Mouse (Mus musculus): ENCODE results near the gene Acsm2. TPM values are rescaled to one million over a fixed set of nuclear protein-coding genes. Genes with fewer than 3 reads are reported as not detected.

Acsm2 gene
- not detected in 2 replicates for polyA plus RNA-seq (2014; fragmentation: Nextera tagmentation; extraction: Ambion mirVana)

DNA sequence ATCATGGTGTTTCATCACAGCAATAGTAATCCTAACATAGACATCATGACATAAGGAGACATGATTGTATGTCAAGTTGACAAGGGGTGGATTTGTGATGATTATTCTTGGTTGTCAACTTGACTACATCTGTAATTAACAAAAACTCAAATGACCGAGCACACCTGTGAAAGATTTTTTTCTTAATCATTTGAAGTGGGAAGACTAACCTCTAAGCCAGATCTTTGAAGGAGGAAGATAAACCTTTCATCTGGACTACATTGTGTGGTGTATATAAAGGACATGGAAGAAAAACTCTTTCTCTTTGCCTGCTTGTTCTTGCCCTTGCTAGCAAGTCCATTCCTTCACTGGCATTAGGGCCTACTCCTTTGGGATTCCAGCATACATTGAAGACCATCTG, at the start of gene Acsm2:
Gene Acsm2, plus strand, starts transcription at position 301 of the 400 bp plus-strand sequence.
- Histone ChIP-seq H3K27me3 (ENCODE audit: control insufficient read depth, insufficient read depth, low read length) (no peaks in the 10 kb centered on the region), H3K4me3 (ENCODE audit: low read depth, low read length) (no peak within 1 kb of the TSS), H3K4me1 (replicated peaks; ENCODE audit: control insufficient read depth, insufficient read depth, low read length) (no peaks in the 10 kb centered on the region), H3K36me3 (ENCODE audit: control insufficient read depth, insufficient read depth, low read length) (no peaks in the 10 kb centered on the region), H3K4me2 (ENCODE audit: low read depth, low read length, severe bottlenecking) (no peak within 1 kb of the TSS), H3K27ac (ENCODE audit: low read depth, low read length) (no peak within 1 kb of the TSS), H3K9me3 (ENCODE audit: control insufficient read depth, low read length) (no peaks in the 10 kb centered on the region), H3K9ac (ENCODE audit: low read length) (no peak within 1 kb of the TSS)
- ATAC-seq (replicated peaks; ENCODE audit: low FRiP score) (no peak), DNase-seq (ENCODE audit: low spot score) (no peak)
- 100% methylated on average over 1 of the region's 1 CpGs for WGBS

DNA sequence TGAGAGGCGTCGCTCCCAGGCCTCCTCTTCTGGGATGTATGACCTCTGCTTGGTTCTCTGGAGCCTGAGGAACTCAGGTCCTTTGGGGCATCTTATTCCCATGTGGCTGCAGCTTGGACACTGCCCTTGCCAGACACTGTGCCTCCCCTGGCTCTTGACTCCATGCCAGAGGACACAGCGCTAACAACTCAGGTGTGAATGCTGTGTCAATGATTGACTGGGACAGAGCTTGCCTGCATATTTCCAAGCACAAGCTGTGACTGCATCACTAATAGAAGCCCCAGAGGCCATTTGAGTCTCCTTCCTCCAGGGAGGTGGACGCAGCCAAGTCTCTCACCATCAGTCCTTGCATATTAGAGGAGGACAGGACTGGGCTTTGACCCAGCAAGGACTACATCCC, 43.0 kb upstream of the Acsm2 start:
- WGBS = 95% methylated on average over 4 of the region's 4 CpGs
- H3K4me2 ChIP-seq (ENCODE audit: low read depth, low read length, severe bottlenecking) = no peak overlapping the region
- H3K9ac ChIP-seq (ENCODE audit: low read length) = no peak overlapping the region
- ATAC-seq (replicated peaks; ENCODE audit: low FRiP score) = no peak
- DNase-seq (ENCODE audit: low spot score) = no peak
- no peak overlapping the region for H3K4me3 ChIP-seq (ENCODE audit: low read depth, low read length)
- no peaks in the 10 kb centered on the region for H3K36me3 ChIP-seq (ENCODE audit: control insufficient read depth, insufficient read depth, low read length)
- H3K27me3 ChIP-seq (ENCODE audit: control insufficient read depth, insufficient read depth, low read length) = no peaks in the 10 kb centered on the region
- no peaks in the 10 kb centered on the region for H3K9me3 ChIP-seq (ENCODE audit: control insufficient read depth, low read length)
- H3K27ac ChIP-seq (ENCODE audit: low read depth, low read length) = no peak overlapping the region
- no peaks in the 10 kb centered on the region for H3K4me1 ChIP-seq (replicated peaks; ENCODE audit: control insufficient read depth, insufficient read depth, low read length)

DNA sequence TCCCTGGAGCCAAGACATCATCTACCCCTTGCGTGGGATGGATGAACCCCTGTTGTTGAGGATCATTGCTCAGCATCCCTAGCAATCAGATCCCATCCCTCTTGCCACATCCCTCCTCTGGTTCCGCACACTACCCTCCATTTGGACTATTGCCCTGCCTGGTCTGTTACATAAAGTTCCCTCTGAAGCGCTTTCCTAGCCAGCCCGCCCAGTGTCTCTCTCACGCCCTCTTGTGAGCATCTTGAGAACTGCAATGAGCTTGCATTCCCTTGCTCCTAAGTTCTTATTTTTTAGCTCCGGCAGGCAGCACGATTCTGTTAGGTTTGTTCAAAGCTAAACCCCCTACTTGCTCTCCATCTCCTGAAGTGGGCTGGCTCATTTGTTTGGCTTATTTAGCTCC, 41.1 kb upstream of the Acsm2 start:
- Histone ChIP-seq H3K9me3 (ENCODE audit: control insufficient read depth, low read length) (no peaks in the 10 kb centered on the region), H3K36me3 (ENCODE audit: control insufficient read depth, insufficient read depth, low read length) (no peaks in the 10 kb centered on the region), H3K27ac (ENCODE audit: low read depth, low read length) (no peak overlapping the region), H3K4me1 (replicated peaks; ENCODE audit: control insufficient read depth, insufficient read depth, low read length) (no peaks in the 10 kb centered on the region), H3K4me3 (ENCODE audit: low read depth, low read length) (no peak overlapping the region), H3K9ac (ENCODE audit: low read length) (no peak overlapping the region), H3K4me2 (ENCODE audit: low read depth, low read length, severe bottlenecking) (no peak overlapping the region), H3K27me3 (ENCODE audit: control insufficient read depth, insufficient read depth, low read length) (no peaks in the 10 kb centered on the region)
- ATAC-seq (replicated peaks; ENCODE audit: low FRiP score) (no peak), DNase-seq (ENCODE audit: low spot score) (peak; percentile 72)
- 29% methylated on average over 7 of the region's 7 CpGs for WGBS

DNA sequence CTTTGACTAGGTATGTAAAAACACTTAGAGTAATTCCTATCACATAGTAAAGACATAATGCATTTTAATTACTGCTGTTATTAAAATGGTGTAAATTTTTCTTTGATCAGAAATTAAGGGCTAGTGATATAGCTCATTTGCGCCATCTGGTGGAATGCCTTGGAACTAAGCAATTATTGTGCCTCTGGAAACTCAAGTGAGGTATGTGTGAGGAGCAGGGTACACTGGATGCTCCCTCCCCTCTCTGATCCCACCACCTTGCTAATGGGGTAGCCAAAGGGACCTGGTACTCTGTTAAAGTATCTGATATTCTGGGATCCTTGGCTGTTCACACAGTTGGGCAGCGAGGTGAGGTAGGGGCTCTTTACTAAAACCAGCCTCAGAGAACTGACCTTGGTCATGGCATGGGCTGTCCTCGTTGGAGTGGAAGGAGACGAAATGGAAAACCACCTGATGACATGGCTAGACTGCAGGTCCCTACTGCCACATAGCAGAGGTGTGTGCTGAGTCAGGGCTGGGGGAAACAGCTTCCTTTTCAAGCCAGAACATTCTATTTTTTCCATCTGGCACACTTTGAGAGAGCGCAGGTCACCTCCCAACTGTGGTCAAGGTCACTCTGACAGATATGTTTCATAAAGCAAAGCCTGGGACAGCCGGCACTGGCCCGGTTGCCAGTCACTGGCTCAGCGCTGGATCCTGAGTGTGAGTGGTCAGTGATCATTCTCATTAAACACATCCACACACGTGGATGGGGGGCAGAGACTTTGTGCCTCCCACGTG, 38.5 kb upstream of the Acsm2 start:
- WGBS = 69% methylated on average over 10 of the region's 10 CpGs
- Histone ChIP-seq H3K4me1 (replicated peaks; ENCODE audit: control insufficient read depth, insufficient read depth, low read length) (no peaks in the 10 kb centered on the region), H3K27ac (ENCODE audit: low read depth, low read length) (no peak overlapping the region), H3K36me3 (ENCODE audit: control insufficient read depth, insufficient read depth, low read length) (no peaks in the 10 kb centered on the region), H3K4me2 (ENCODE audit: low read depth, low read length, severe bottlenecking) (no peak overlapping the region), H3K27me3 (ENCODE audit: control insufficient read depth, insufficient read depth, low read length) (no peaks in the 10 kb centered on the region), H3K9ac (ENCODE audit: low read length) (no peak overlapping the region), H3K9me3 (ENCODE audit: control insufficient read depth, low read length) (no peaks in the 10 kb centered on the region), H3K4me3 (ENCODE audit: low read depth, low read length) (no peak overlapping the region)
- peak; percentile 59; the same call in 1 of the 2 replicates for ATAC-seq (replicated peaks; ENCODE audit: low FRiP score)
- peak; percentile 70 for DNase-seq (ENCODE audit: low spot score)

DNA sequence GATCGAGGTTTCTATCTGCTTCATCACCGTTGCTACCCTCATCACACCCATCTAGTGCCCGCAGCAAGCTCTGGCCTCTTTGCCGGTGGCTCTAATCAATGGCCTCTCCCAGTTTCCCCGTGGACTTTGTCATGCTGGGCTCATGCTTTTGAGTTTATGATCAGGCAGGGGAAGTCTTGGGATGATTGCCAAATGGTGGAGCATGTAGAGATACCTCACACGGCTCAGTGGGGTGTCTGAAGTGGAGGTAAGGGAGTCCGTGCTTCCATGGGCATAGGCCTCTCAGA, 37.9 kb upstream of the Acsm2 start:
- Histone ChIP-seq H3K4me2 (ENCODE audit: low read depth, low read length, severe bottlenecking) (no peak overlapping the region), H3K36me3 (ENCODE audit: control insufficient read depth, insufficient read depth, low read length) (no peaks in the 10 kb centered on the region), H3K4me3 (ENCODE audit: low read depth, low read length) (no peak overlapping the region), H3K27me3 (ENCODE audit: control insufficient read depth, insufficient read depth, low read length) (no peaks in the 10 kb centered on the region), H3K9me3 (ENCODE audit: control insufficient read depth, low read length) (no peaks in the 10 kb centered on the region), H3K4me1 (replicated peaks; ENCODE audit: control insufficient read depth, insufficient read depth, low read length) (no peaks in the 10 kb centered on the region), H3K9ac (ENCODE audit: low read length) (no peak overlapping the region), H3K27ac (ENCODE audit: low read depth, low read length) (no peak overlapping the region)
- ATAC-seq (replicated peaks; ENCODE audit: low FRiP score) = no peak
- DNase-seq (ENCODE audit: low spot score) = no peak
- 86% methylated on average over 7 of the region's 7 CpGs for WGBS

DNA sequence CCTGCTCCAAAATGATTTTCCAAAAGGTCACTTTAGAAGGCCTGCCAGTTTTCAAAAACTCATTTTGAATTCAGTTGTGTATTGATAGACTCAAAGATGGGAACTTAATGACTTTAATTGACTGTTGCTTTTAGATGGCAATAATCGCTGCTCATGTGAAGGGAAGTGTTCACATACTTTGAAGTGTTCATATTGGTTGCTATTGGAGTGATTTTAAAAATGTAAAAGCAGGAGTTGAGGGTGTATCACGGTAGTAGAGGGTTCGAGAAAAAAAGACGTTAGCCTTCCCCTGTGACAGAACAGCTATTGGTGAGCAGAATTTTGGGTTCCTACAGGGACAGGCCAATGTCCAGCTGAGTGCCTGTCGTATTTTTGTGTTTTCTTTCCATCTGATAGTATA, 35.0 kb upstream of the Acsm2 start, which contains the start of gene Acsm5:
Gene Acsm5, plus strand, starts transcription at position 301 of the 400 bp plus-strand sequence.
- 77% methylated on average over 5 of the region's 5 CpGs for WGBS
- H3K9me3 ChIP-seq (ENCODE audit: control insufficient read depth, low read length) = no peaks in the 10 kb centered on the region

DNA sequence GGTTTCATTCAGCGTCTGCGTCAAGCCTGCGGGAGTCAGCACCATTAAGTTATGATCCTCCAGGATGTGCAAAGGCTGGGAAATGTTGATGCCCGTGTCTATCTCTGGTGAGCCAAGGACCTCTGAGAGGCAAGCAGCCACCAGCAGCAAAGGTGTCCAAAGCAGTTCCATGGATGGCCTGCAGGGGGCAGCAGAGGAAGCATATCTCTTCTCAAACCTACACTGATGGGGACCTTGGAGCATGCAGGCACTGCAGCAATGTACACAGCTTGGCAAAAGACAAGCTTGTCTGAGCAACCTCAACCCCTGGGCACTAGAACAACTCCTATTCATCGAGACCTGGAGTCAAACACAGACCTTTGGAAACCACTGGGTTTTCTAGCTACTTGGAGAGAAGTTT, 34.5 kb upstream of the Acsm2 start:
- peak; percentile 81 for DNase-seq (ENCODE audit: low spot score)
- Histone ChIP-seq H3K4me1 (replicated peaks; ENCODE audit: control insufficient read depth, insufficient read depth, low read length) (no peaks in the 10 kb centered on the region), H3K9me3 (ENCODE audit: control insufficient read depth, low read length) (no peaks in the 10 kb centered on the region), H3K27me3 (ENCODE audit: control insufficient read depth, insufficient read depth, low read length) (no peaks in the 10 kb centered on the region), H3K9ac (ENCODE audit: low read length) (no peak overlapping the region), H3K27ac (ENCODE audit: low read depth, low read length) (no peak overlapping the region), H3K36me3 (ENCODE audit: control insufficient read depth, insufficient read depth, low read length) (no peaks in the 10 kb centered on the region), H3K4me2 (ENCODE audit: low read depth, low read length, severe bottlenecking) (no peak overlapping the region), H3K4me3 (ENCODE audit: low read depth, low read length) (no peak overlapping the region)
- ATAC-seq (replicated peaks; ENCODE audit: low FRiP score) = peak; percentile 63; the same call in 1 of the 2 replicates
- 53% methylated on average over 5 of the region's 5 CpGs for WGBS

More for the DNA sequence above, 35.0 kb upstream of the Acsm2 start, which contains the start of gene Acsm5:
- no peaks in the 10 kb centered on the region for H3K4me1 ChIP-seq (replicated peaks; ENCODE audit: control insufficient read depth, insufficient read depth, low read length)
- DNase-seq (ENCODE audit: low spot score) (no peak), ATAC-seq (replicated peaks; ENCODE audit: low FRiP score) (no peak)
- H3K9ac ChIP-seq (ENCODE audit: low read length) = no peak within 1 kb of the TSS
- H3K27ac ChIP-seq (ENCODE audit: low read depth, low read length) = no peak within 1 kb of the TSS
- H3K36me3 ChIP-seq (ENCODE audit: control insufficient read depth, insufficient read depth, low read length) = no peaks in the 10 kb centered on the region
- no peak within 1 kb of the TSS for H3K4me3 ChIP-seq (ENCODE audit: low read depth, low read length)
- no peaks in the 10 kb centered on the region for H3K27me3 ChIP-seq (ENCODE audit: control insufficient read depth, insufficient read depth, low read length)
- no peak within 1 kb of the TSS for H3K4me2 ChIP-seq (ENCODE audit: low read depth, low read length, severe bottlenecking)

DNA sequence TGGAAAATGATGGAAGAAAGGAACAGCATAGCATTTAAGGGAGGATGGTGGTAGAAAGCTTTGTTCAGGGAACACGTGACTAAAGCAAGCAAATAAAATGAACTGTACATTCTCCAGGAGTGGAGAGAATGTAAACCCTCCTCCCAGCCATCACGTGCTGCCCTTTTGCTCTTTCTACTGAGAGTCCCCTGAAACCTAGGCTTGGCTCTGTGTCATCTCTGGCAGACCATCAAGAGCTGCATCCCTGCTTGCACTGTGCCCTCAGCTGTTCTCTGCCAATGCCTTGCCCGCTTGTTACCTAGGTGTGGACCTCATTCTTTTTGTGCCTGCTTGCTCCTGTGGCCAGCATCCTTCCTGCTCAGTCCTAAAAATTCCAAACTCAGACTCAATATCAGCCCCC, 32.3 kb upstream of the Acsm2 start:
- H3K36me3 ChIP-seq (ENCODE audit: control insufficient read depth, insufficient read depth, low read length) = no peaks in the 10 kb centered on the region
- H3K27ac ChIP-seq (ENCODE audit: low read depth, low read length) = no peak overlapping the region
- no peak overlapping the region for H3K4me3 ChIP-seq (ENCODE audit: low read depth, low read length)
- H3K4me1 ChIP-seq (replicated peaks; ENCODE audit: control insufficient read depth, insufficient read depth, low read length) = no peaks in the 10 kb centered on the region; the same call in 1 of the 2 replicates
- H3K4me2 ChIP-seq (ENCODE audit: low read depth, low read length, severe bottlenecking) = no peak overlapping the region
- no peak for ATAC-seq (replicated peaks; ENCODE audit: low FRiP score)
- WGBS = 90% methylated on average over 3 of the region's 3 CpGs
- DNase-seq (ENCODE audit: low spot score) = no peak
- H3K27me3 ChIP-seq (ENCODE audit: control insufficient read depth, insufficient read depth, low read length) = no peaks in the 10 kb centered on the region
- no peaks in the 10 kb centered on the region for H3K9me3 ChIP-seq (ENCODE audit: control insufficient read depth, low read length)
- no peak overlapping the region for H3K9ac ChIP-seq (ENCODE audit: low read length)

DNA sequence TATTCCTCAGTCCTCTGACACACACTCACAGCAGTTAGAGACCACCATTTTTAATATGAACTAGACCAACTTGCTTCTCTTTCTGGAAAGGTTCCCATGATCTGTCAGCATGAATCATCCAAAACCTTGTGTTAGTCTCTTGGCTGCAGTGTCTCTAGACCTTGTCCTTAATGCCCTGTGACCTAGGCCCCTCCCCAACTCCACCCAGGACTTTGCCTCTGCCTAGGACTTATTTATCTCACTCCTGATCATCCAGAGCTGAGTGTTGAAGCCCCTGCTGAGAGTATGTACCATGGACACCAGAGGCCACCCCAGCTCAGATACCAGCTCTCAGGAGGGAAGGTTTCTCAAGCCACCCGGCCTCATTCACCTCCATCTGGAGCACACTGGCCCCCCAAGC, 31.8 kb upstream of the Acsm2 start:
- no peaks in the 10 kb centered on the region for H3K27me3 ChIP-seq (ENCODE audit: control insufficient read depth, insufficient read depth, low read length)
- no peak overlapping the region for H3K9ac ChIP-seq (ENCODE audit: low read length)
- no peaks in the 10 kb centered on the region for H3K36me3 ChIP-seq (ENCODE audit: control insufficient read depth, insufficient read depth, low read length)
- H3K27ac ChIP-seq (ENCODE audit: low read depth, low read length) = no peak overlapping the region
- H3K4me1 ChIP-seq (replicated peaks; ENCODE audit: control insufficient read depth, insufficient read depth, low read length) = no peaks in the 10 kb centered on the region; the same call in 1 of the 2 replicates
- ATAC-seq (replicated peaks; ENCODE audit: low FRiP score) (no peak), DNase-seq (ENCODE audit: low spot score) (no peak)
- H3K4me2 ChIP-seq (ENCODE audit: low read depth, low read length, severe bottlenecking) = no peak overlapping the region
- H3K4me3 ChIP-seq (ENCODE audit: low read depth, low read length) = no peak overlapping the region
- no peaks in the 10 kb centered on the region for H3K9me3 ChIP-seq (ENCODE audit: control insufficient read depth, low read length)
- 88% methylated on average over 1 of the region's 1 CpGs for WGBS
